Mouse (Mus musculus) granulocyte monocyte progenitor cell, adult 5-6 weeks (primary cell): ENCODE data around the gene Zfp786. TPM values are rescaled to one million over a fixed set of nuclear protein-coding genes. Genes with fewer than 3 reads are reported as not detected.
"Not testable (repeated sequence)": the region's sequence is repeated elsewhere in the genome, so short reads cannot be mapped to it uniquely, and the experiment has no call there.

ENCODE experiments used
- ATAC-seq: replicated peaks from 2 replicates; pipeline ENCODE4 v1.8.0; 2016; ENCODE audit warnings: mild to moderate bottlenecking, moderate TSS enrichment, inconsistent platforms; ENCODE audit not compliant: poor library complexity, severe bottlenecking
- total RNA-seq, 2 experiments: library from RNA; stranded (forward) in 1 of 2; stranded (reverse) in 1 of 2; fragments of 200-712, 200-1000 nt in 1 of 2; fragments of >200 nt in 1 of 2; fragmentation: Nextera tagmentation in 1 of 2; gene quantifications; 2 replicates each; pipeline ENCODE4 v1.2.3; 2014 to 2017

Zfp786 gene
- total RNA-seq (2014; fragmentation: Nextera tagmentation) (0.13 and 11.2 TPM in 2 replicates), total RNA-seq (2017) (2.0 and 5.1 TPM in 2 replicates)

DNA sequence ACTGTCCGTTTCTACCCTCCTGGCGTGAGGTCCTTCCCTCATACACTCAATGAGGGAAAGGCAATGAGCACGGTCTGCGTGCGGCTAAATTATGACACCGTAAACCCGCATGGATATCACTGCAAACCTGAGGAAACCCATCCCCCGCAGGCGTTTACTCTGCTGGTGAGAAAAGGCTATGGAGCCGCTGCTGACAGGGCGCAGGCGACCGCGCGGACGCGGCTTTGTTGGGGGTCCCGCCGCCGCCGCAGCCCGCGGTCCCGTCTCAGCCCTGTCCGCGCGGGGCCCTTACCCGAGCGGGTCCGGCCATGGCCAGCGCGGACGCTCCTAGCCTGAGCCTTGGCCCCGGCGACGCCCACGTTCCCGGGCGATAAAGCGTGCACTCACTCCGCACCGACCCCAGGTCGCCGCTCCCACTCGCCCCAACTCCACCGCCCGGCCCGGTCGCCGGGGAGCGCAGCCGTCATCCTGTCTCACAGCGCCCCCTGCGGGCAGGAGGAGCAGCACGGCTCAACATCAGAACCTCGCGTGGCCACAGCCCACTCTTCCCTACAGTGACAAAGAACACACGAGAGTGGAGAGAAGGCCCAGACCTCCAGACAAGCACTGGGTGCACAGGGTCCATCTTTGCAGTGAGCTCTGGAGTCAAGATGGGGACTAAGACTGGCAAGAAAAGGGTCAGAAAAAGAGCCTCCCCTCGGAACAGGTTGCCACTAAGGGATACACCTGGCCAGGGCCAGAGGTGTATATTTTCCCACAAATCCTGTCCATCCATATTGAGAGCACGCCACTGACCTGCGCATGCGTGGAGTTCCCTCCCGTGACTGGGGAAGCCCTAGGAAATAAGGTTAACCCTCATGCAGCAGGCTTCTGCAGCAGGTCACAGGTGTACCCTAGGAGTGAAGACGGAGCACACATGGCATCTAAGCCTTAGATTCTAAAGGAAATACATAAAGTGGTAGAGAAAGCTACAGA, at the start of gene Zfp786:
Gene Zfp786 (minus strand): TSS at position 764 of the 975 bp plus-strand sequence.
- peak; percentile 90 for ATAC-seq

DNA sequence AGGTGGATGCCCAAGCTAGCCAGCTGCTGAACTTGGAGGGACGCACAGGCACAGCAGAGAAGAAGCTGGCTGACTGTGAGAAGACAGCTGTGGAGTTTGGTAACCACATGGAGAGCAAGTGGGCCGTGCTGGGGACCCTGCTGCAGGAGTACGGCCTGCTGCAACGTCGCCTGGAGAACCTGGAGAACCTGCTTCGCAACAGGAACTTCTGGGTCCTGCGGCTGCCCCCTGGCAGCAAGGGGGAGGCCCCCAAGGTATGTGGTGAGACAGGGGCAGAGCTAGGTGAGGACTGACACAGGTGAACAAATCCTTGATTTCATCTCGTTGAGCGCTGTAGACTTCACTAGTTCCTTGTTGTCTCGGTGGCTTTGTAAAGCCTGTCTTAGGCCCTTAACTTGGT, 49.5 kb upstream of the Zfp786 start:
- ATAC-seq, result no peak

DNA sequence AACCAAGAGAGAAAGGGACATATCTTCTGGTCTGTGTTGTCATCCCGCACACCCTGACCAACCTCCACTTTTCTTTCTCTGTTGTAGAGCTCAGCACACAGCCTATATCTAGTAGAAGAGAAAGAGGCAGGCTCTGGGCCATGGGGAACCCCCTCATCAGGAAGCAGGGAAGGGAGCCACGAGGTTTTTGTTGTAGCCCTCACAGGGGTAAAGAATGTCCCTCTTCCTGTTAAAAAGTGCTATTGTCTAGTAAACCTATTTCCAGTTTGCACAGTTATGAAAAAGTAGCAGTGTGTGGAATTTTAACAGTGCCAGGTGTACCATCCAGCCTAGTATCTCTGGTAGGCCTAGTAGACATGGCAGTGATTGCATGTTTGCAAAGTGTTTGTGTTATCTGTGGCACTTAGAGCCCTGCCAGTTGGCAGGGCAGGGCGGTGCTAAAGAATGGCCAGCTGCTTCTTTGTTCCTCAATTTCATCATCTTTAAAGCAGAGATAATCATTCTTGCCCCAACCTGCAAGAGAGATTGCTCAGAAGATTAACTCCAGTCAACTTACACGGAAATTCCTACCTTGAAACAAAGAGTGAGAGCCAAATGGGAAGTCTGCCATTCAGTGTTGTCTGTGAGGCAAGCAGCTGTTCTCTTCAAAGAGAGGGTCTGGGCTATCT, 48.5 kb upstream of the Zfp786 start:
- ATAC-seq, result no peak

DNA sequence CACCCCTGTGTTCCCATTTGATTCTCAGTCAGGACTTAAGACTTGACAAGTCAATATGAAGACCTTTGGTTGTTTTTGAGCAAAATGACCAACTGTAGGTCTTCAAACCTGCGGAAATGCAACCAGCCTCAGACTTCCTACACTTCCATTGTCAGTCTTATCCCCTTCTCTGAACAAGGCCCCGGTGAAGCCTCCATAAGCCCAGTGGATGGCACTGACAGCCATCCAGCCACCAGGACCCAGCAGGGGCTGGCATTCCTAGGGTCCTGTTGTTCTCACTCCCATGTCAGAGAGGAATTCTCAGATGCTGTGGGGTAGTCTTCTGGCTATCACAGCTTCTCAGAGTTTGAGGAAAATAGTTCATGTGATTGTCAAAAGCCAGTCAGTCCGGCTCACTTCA, 47.9 kb upstream of the Zfp786 start:
- ATAC-seq, result no peak

DNA sequence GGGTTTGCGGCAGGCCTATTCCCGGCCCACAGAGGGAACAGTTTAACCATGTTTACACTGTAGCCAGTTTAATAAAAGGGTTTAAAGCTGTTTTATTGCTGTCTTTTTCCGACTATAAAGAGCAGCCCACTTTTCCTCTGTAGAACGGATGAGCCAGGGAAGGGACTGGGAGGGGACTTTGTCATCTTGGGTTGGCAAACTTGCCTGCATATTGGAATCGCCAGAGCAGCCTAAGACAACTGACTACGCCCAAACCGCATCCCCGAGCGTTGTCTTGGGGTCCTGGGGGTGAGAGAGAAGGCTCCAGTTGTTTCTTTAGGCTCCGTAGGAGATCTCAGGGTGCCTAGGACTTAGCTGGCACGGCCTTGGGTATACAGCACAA, 47.5 kb upstream of the Zfp786 start:
- ATAC-seq, result no peak

DNA sequence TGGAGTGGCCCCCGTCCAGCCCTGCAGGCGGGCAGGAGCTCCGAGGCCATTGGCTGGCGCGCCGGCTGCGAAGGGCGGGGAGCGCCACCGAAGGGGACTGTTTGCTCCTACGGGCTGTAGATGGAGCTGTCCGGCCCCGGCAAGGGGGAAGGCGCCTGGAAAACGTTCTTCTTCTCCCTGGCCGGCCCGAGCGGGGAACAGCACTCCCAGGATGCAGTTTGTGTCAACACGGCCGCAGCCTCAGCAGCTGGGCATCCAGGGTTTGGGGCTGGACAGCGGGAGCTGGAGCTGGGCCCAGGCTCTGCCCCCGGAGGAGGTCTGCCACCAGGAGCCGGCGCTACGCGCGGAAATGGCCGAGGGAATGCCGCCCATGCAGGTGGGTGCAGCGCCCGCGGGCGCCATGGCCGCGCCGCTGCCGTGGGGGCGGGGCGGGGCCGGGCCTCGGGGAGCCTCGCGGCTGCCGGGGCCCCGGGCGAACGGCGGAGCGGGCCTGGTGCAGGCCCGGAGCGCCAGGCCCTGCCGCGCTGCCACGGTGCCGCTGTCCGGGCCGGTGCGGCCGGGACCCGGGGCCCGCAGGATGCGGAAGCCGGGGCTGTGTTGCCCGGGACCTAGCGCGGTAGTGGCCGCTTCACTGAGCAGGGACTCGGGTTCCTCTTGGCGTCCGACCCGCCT, 46.9 kb upstream of the Zfp786 start:
- ATAC-seq, result peak; percentile 95

DNA sequence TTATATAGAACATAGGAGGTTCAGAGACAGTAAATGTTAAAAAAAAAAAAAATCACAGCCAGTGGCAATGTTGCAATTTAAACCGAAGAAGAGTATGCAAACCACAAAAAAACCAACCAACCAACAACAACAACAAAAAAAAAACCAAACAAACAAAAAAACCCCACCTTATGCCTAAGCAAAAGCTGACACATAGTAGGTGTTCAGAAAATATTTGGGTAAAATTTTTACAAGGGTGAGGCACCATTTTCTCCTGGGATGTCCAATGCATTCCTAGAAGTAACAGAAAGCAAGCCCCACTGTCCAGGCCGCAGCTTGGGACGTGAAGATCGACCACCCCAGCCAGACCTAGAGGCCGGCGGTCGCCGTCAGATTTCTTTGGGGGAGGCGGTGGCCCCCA, 46.4 kb upstream of the Zfp786 start, which contains the start of gene Zfp282:
Gene Zfp282 (plus strand): TSS at position 147 of the 400 bp plus-strand sequence.
- ATAC-seq, result no peak

DNA sequence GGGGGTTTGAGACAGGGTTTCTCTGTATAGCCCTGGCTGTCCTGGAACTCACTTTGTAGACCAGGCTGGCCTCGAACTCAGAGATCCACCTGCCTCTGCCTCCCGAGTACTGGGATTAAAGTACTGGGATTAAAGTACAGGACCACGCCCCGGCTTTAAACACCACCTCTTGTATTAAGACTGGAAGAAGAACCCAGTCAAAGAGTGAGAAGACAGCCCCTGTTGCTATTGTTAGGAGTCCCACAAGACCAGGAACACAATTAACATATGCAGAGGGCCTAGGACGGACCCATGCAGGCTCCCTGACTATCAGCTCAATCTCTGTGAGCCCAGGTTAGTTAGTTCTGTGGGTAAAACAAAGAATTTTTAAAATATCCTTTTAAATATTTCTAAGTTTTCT, 41.6 kb upstream of the Zfp786 start:
- ATAC-seq, result no peak

DNA sequence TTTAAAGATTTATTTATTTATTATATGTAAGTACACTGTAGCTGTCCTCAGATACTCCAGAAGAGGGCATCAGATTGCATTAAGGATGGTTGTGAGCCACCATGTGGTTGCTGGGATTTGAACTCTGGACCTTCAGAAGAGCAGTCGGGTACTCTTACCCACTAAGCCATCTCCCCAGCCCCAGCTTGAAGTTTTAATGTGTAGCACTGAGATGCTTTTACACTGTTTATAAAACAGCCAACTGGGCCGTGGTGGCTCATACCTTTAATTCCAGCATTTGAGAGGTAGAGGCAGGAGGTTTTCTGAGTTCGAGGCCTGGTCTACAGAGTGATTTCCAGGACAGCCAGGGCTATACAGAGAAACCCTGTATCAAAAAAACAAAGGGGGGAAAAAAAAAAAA, 27.1 kb upstream of the Zfp786 start:
- not testable (repeated sequence) for ATAC-seq

DNA sequence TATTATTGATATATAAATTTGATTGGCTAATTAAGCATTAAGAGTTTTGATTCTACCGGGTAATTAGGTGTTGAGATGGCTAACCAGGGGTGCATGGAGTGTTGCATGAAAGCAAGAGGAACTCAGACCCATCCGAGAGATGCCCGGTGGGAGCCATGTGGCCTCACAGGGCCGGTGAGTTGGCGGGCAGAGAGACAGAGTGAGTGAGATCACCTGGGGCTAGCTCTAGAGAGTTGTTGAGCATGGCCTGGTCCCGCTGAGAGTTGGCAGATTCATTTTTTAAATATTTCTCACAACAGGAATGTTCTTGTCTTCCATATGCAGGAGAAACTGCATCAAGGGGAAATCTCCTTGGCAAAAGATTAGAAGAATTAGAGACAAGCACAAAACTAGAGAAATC, 26.6 kb upstream of the Zfp786 start:
- ATAC-seq, result no peak

DNA sequence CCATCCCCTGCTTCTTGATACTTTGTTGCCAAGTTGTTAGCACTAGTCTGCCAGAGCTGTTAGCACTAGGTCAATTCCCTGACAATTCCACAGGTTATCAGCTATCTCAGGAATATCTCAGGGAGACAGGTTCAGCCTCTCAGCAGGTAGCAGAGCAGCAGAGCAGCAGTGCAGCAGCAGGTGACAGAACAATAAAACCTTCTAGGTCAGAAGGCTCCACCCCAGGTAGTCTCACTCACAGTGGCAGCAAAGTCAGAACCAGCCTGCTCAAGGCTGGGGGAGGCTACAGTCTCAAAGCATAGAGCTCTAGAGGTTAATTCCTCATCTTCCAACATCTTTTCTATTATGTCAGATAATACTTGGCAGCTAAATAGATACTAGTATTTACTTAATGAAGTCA, 15.1 kb upstream of the Zfp786 start:
- no peak for ATAC-seq

DNA sequence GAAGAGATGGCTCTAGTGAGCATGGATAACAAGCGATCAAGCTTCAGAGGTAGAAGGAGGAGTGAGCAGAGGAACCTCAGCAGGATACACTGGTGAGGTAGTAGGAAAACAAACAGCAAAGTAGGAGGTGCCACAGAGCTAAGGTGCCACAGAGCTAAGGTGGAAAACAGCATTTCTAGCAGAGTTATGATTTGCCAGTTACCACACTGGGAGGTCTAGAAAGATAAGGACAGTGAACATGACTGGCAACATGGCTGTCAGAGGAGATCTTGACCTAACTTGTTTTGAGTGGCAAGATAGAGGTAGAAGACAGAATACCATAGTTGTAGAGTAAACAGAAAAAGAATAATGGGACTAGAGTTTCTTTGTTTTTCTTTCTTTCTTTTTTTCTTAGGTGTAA, 11.7 kb upstream of the Zfp786 start:
- no peak for ATAC-seq

DNA sequence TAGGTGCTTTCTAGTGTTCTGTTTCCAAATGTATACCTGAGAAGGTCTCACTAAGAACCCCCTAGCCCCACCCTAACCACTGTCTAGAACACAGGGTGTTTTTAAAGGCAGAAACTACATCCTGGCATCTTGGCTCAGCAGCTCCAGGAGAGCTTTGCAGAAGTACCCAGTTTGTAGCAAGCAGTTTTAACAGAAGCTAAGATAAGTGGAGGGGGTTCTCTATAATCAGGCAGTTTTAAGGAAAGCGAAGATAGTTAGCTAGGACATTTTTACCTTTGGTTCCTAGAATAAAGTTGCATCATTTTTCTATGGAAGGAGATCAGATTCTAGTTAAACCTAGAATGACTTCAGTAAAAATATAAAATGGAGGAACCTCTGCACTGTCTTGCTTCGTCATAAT, 11.2 kb upstream of the Zfp786 start:
- ATAC-seq, result no peak

DNA sequence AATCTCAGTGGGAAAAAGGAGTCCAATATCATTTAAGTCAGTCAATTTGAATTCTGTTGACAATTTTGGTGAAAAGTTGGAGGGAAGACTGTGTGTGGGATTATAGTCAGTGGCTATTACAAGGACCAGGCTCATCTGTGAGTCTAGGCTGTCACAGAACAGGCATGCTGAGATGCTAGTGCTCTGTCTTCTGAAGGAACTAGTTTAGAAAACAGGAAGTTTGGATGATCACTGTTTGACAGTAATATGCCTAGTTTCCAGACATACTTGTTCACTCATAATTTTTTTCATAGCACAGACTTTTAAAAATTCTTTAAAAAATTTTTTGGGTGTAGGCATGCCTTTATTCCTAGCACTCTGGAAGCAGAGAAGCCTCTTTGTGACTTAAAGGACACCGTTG, 10.4 kb upstream of the Zfp786 start:
- peak; percentile 64 for ATAC-seq

DNA sequence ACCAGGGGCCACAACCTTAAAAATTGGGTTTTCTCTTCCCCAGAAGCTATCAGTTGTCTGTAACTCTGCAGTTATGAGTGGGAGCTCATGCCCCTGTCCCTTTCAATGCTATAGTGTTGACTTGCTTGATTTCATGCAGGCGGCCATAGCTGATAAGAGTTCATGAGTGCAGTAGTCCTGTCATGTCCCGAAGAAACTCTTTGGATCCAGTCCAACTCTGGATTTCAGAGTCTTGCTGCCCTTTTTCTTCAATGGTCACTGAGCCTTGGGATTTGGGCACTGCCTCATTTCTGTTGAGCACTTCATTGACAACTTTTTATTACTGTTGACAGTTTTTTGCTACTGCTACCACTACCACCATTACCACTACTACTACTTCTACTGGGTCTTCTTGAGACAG, 7.0 kb upstream of the Zfp786 start:
- no peak for ATAC-seq

DNA sequence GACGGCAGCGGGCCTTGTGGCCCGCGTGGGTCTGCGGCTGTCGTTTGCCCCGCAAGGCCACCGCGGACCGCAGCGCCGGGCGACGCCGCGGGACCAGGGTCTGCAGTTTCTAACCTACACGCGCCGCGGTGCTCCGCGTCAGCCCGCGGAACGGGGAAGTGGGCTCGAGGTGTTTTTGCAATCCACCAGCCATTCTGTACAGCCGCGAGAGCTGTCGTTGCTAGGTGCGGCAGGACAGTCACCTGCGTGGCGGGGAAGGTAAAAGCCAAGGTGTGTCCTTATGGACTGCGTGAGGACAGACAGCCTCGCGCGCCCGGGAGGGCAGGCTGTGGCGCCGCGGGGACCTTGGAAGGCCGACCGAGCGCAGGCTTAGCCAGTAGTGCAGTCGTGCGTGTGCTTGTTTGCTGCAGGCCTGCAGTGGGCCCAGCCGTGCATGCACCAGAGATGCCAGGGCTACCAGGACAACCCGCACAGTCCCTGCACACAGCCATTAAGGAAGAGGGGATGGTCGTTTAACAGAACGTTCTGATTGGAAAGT, 5.4 kb upstream of the Zfp786 start:
- ATAC-seq, result peak; percentile 43

DNA sequence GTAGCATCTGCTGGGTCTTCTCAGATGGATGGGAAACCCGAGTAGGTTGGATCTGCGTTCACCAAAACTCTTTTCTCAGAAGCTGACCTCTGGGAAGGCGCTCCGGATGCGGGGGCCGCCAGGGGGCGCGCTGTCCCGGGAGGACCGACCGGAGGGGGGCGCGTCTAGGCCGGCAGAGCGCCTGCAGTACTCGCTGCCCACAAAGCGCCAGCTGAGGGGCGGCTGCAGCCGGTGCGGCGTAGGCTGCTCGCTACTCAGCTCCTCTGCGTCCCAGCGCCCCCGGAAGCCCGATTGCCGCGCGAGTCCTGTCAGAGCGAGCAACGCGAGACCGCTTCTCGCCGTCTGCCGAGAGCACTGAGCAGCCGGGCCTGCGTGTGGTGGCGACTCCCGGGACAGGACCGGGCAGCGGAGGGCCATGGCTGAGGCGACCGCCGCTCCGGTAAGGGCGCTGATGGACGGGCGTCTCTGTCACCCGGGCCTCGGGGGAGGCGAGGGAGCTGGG, 4.9 kb upstream of the Zfp786 start, which contains the start of gene Zfp398:
Gene Zfp398 (plus strand): TSS at position 180 of the 502 bp plus-strand sequence.
- peak; percentile 92 for ATAC-seq

DNA sequence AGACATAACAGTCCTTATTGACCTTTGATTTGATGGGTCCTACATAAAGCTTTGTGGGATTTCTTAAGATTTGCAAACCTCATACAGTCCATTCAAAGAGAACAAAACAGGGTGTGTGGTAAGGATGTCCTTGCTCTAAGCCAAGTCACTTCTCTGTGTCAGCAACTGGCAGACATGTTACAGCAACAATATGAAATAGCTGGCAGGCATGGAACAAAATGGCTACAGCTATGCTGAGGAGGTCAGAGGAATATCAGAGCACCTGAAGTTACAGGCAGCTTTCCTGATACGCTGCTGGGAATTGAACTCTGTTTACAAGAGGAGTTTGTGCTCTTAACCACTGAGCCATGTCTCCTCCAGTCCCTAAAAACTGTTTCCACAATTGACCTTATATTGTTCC, 1.6 kb upstream of the Zfp786 start:
- no peak for ATAC-seq

DNA sequence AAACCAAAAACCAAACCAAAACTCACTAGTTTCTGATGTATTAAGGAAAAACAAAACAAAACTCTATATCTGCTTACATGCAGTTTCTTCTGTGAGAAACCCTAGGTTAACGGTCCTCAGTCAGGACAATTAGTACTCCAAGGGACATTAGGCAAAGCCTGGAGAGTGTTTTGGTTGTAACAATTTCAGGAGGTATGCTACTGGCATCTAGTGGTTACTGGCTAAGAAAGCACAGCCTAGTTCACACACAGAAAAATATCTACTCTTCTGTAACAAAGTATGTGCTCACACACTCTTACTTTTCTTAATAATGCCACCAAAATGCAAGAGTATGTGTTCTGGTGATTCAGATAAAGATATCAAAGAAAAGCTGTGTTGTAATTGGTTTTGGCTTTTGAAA, 1.7 kb downstream of the Zfp786 start:
- ATAC-seq, result peak; percentile 37

DNA sequence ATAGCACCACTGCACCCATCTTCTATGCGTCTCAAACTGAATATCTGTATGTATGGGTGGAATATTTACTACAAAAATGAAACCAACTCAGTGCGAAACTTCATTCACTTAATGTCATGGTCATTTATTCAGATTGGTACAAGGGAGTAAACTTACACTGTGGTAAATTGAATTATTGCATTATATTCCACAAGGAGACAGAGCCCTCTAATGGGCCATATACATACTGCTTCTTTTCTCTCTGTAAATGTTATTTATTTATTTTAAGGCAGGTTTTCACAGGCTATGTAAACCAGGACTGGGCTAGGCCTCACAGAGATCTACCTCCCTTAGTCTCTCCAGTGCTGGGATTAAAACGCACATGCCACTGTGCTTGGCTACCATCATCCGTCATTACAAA, 3.2 kb downstream of the Zfp786 start:
- no peak for ATAC-seq
